Mouse (Mus musculus) forebrain, embryonic 13.5 days (tissue): ENCODE measurements around the gene Ctnna2. TPM values are rescaled to one million over a fixed set of nuclear protein-coding genes. Genes with fewer than 3 reads are reported as not detected.

Experiments
- ATAC-seq: fragments of 200-750 bp; cut with Nextera tagmentation; 2 replicates; pipeline ENCODE4 v1.8.0; 2017
- H3K27ac ChIP-seq: fragments of 300-500 bp; sonication (generic); 2 replicates; pipeline ENCODE4 v1.5.1; 2015; ENCODE audit warnings: inconsistent platforms, mild to moderate bottlenecking, moderate library complexity
- H3K27me3 ChIP-seq: fragments of 300-500 bp; sonication (generic); 2 replicates; pipeline ENCODE4 v1.6.1; 2015; ENCODE audit warnings: mild to moderate bottlenecking, inconsistent platforms
- H3K36me3 ChIP-seq: fragments of 300-500 bp; sonication (generic); 2 replicates; pipeline ENCODE4 v1.6.1; 2015; ENCODE audit warnings: mild to moderate bottlenecking, inconsistent platforms; ENCODE audit not compliant: poor library complexity, severe bottlenecking
- H3K4me1 ChIP-seq: fragments of 300-500 bp; sonication (generic); 2 replicates; pipeline ENCODE4 v1.6.1; 2015; ENCODE audit warnings: inconsistent platforms
- H3K4me2 ChIP-seq: fragments of 300-500 bp; sonication (generic); 2 replicates; pipeline ENCODE4 v1.6.1; 2015; ENCODE audit warnings: inconsistent platforms, mild to moderate bottlenecking, moderate library complexity
- H3K4me3 ChIP-seq: fragments of 300-500 bp; sonication (generic); 2 replicates; pipeline ENCODE4 v1.5.1; 2015; ENCODE audit warnings: mild to moderate bottlenecking, inconsistent platforms
- H3K9ac ChIP-seq: fragments of 300-500 bp; sonication (generic); 2 replicates; pipeline ENCODE4 v1.6.1; 2015; ENCODE audit warnings: mild to moderate bottlenecking, inconsistent platforms
- H3K9me3 ChIP-seq: fragments of 300-500 bp; sonication (generic); replicated peaks from 2 replicates; pipeline ENCODE4 v1.6.1; 2016; ENCODE audit warnings: inconsistent platforms
- WGBS: fragments of 180-500 bp; shearing (Covaris S2); methylation state at CpG from one replicate; pipeline ENCODE4 v1.1.7; 2015; 5-methylcytosine and 5-hydroxymethylcytosine counted together
- polyA plus RNA-seq: library from polyadenylated mRNA; unstranded; fragments of >200 nt; fragmentation: Nextera tagmentation; extraction: Ambion mirVana; gene quantifications from 2 replicates; pipeline ENCODE4 v1.2.1, GENCODE M21; 2015

Ctnna2 gene
- polyA plus RNA-seq, 1 experiment from 2014 or later: 83.4 TPM

- no peak overlapping the region for H3K4me2 ChIP-seq
- 87% methylated on average over 6 of the region's 6 CpGs for WGBS
- no peak overlapping the region for H3K27ac ChIP-seq
- no peak for ATAC-seq
- H3K9me3 ChIP-seq: no peaks in the 10 kb centered on the region
- no peaks in the 10 kb centered on the region for H3K4me1 ChIP-seq
- no peaks in the 10 kb centered on the region for H3K27me3 ChIP-seq
- no peaks in the 10 kb centered on the region for H3K36me3 ChIP-seq
- no peak overlapping the region for H3K9ac ChIP-seq
- no peak overlapping the region for H3K4me3 ChIP-seq
Measured at GRCm38 (mm10) chr6:77400751-77401150, 578.7 kb downstream of the Ctnna2 start.

- WGBS: 95% methylated on average over 1 of the region's 1 CpGs
Measured at GRCm38 (mm10) chr6:77391663-77392062, 587.8 kb downstream of the Ctnna2 start.

DNA sequence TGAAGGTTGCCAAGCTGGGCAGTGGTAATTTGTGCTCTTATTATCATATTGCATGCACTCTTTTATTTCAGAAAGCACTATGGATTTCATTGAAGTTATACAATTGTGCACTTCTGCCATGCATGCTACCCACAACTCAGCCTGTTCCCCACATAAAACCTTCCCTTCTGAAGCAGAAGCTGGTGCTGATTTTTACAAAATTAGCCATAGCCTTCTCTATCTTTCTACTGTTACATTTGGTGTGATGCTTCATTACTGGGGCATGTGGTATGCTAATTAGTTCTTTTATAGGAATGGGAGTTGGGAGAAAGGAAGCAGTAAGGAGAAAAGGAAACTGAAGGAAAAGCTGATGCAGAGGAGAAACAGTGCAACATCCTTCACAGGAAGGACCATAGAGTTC lies 598.2 kb downstream of the Ctnna2 start:
- no peaks in the 10 kb centered on the region for H3K9me3 ChIP-seq

More at GRCm38 (mm10) chr6:77391663-77392062, 587.8 kb downstream of the Ctnna2 start:
- H3K4me1 ChIP-seq: no peaks in the 10 kb centered on the region
- H3K4me3 ChIP-seq: no peak overlapping the region
- no peaks in the 10 kb centered on the region for H3K9me3 ChIP-seq
- H3K36me3 ChIP-seq: no peaks in the 10 kb centered on the region
- no peak overlapping the region for H3K27ac ChIP-seq
- no peak for ATAC-seq
- no peak overlapping the region for H3K4me2 ChIP-seq
- no peaks in the 10 kb centered on the region for H3K27me3 ChIP-seq
- H3K9ac ChIP-seq: no peak overlapping the region

DNA sequence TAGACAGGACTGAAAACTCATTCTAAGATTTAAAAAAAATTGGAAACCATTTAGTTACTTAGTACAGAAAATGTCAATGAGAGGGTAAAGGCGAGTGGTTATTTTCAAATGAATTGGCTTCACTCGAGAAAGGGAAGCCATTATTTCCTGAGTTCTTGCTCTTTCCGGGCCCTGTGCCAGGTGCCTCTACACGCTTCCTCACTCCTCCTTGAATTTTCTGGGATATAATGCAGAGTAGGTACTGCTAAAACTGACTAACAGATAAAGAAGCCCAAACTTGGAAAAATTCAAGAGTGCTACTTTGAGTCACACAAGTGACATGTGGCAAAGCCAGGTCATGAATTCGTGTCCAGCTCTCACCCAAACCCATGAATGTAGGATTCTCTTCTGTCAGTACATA lies 606.4 kb downstream of the Ctnna2 start:
- WGBS: 53% methylated on average over 5 of the region's 5 CpGs
- Histone ChIP-seq H3K36me3 (no peaks in the 10 kb centered on the region), H3K4me1 (peaks cover 7% of the 10 kb centered on the region), H3K27ac (no peak overlapping the region), H3K9me3 (no peaks in the 10 kb centered on the region), H3K4me3 (no peak overlapping the region), H3K27me3 (no peaks in the 10 kb centered on the region), H3K9ac (no peak overlapping the region), H3K4me2 (no peak overlapping the region)
- ATAC-seq: no peak

More for the DNA sequence above, 598.2 kb downstream of the Ctnna2 start:
- H3K36me3 ChIP-seq: no peaks in the 10 kb centered on the region
- no peak overlapping the region for H3K4me2 ChIP-seq
- H3K27me3 ChIP-seq: no peaks in the 10 kb centered on the region
- H3K4me1 ChIP-seq: peaks cover 7% of the 10 kb centered on the region
- H3K27ac ChIP-seq: no peak overlapping the region; the same call in 1 of the 2 replicates
- ATAC-seq: no peak
- no peak overlapping the region for H3K4me3 ChIP-seq
- no peak overlapping the region for H3K9ac ChIP-seq

GRCm38 (mm10) chr6:77371147-77371546 lies 608.4 kb downstream of the Ctnna2 start:
- no peaks in the 10 kb centered on the region for H3K9me3 ChIP-seq
- H3K4me1 ChIP-seq: peaks cover 7% of the 10 kb centered on the region
- no peak overlapping the region for H3K4me2 ChIP-seq
- WGBS: 92% methylated on average over 2 of the region's 2 CpGs
- no peak overlapping the region for H3K4me3 ChIP-seq
- H3K27ac ChIP-seq: no peak overlapping the region
- ATAC-seq: 0 out of 2 replicates have a peak, but pooled peaks have one; percentile 48
- no peak overlapping the region for H3K9ac ChIP-seq
- no peaks in the 10 kb centered on the region for H3K36me3 ChIP-seq
- no peaks in the 10 kb centered on the region for H3K27me3 ChIP-seq

GRCm38 (mm10) chr6:77358471-77358837 lies 621.0 kb downstream of the Ctnna2 start:
- H3K27ac ChIP-seq: peak overlapping the region; percentile 61
- no peaks in the 10 kb centered on the region for H3K36me3 ChIP-seq
- no peaks in the 10 kb centered on the region for H3K27me3 ChIP-seq
- no peak overlapping the region for H3K9ac ChIP-seq
- no peak overlapping the region for H3K4me2 ChIP-seq
- no peaks in the 10 kb centered on the region for H3K9me3 ChIP-seq
- ATAC-seq: peak; percentile 65
- H3K4me3 ChIP-seq: no peak overlapping the region
- peaks cover 15% of the 10 kb centered on the region for H3K4me1 ChIP-seq
- 73% methylated on average over 6 of the region's 6 CpGs for WGBS

DNA sequence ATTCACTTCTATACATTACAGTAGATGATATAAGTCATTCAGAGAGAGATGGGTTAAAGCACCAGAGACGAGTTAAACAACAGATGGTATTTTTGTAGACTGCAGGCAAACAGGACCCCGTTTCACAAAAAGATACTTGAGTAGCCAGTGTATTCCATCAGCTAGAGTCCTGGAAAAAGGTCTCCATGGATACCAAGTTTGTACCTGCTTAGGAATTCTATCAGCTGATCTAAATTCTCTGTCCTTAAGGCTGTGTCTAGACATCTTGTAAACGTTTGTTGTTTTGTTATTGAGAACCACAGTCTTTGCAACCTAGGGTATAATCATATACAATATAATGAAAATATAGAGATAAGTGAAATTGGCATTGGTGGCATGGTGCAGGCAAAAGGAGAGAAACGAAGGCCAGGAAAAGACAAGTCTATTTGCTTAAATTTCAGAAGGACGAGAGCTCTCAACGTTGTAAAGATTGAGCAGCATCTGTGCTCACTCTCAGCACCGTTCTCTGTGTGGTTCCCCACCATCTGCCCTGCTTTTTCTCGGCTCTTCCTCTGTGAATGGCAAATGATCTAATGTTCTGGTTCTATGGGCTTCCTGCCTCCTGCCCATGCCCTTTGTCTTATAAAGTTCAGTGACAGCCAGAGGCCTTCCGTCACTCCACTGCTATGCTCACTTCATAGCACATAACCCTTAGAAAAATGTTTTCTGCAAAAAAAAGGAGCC lies 621.6 kb downstream of the Ctnna2 start:
- peak overlapping the region; percentile 61 for H3K27ac ChIP-seq
- ATAC-seq: peak; percentile 77

DNA sequence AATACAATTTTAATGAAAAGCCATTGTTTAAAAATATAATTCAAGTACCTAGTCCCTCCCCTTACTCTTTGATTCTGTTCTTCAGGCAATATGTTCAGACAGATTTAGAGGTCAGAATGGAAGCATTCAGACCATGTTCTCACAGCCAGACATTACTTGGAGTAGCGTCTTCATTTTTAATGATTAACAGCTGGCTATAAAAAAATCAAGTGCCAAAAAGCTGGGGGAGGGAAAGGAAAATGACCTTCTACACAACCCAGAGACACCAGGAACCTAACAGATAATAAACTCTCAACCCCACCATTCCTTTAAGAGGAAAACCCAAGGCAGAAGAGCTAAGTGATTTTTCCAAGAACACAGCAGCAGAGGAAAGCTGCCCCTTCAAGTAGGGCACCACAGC lies 624.7 kb downstream of the Ctnna2 start:
- Histone ChIP-seq H3K27ac (no peak overlapping the region), H3K36me3 (no peaks in the 10 kb centered on the region), H3K9me3 (no peaks in the 10 kb centered on the region), H3K9ac (no peak overlapping the region), H3K4me3 (no peak overlapping the region), H3K4me1 (peaks cover 15% of the 10 kb centered on the region), H3K27me3 (no peaks in the 10 kb centered on the region), H3K4me2 (no peak overlapping the region)
- WGBS: 10% methylated on average over 1 of the region's 1 CpGs
- ATAC-seq: no peak

More for the DNA sequence above, 621.6 kb downstream of the Ctnna2 start:
- Histone ChIP-seq H3K9ac (no peak overlapping the region), H3K4me3 (no peak overlapping the region), H3K9me3 (no peaks in the 10 kb centered on the region), H3K4me2 (no peak overlapping the region), H3K36me3 (no peaks in the 10 kb centered on the region), H3K4me1 (peaks cover 15% of the 10 kb centered on the region), H3K27me3 (no peaks in the 10 kb centered on the region)
- 59% methylated on average over 9 of the region's 9 CpGs for WGBS

DNA sequence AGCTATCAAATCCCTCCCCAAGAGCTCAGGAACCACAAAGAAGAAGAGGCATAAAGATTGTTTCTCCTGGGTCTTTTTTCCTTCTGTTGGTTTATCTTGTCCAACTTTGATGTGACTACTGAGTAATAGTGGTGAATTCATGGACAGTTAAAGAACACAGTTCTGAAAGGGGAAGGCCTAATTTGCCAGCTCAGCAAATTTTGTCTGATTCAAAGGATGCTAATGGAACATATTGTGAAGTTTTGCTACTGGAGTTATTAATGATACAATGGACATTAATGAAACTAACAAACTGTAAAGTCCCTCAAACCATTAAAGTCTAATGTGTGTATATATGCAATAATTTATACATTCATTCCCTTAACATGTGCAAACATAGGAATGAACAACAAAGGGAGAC lies 635.7 kb downstream of the Ctnna2 start:
- no peak for ATAC-seq

DNA sequence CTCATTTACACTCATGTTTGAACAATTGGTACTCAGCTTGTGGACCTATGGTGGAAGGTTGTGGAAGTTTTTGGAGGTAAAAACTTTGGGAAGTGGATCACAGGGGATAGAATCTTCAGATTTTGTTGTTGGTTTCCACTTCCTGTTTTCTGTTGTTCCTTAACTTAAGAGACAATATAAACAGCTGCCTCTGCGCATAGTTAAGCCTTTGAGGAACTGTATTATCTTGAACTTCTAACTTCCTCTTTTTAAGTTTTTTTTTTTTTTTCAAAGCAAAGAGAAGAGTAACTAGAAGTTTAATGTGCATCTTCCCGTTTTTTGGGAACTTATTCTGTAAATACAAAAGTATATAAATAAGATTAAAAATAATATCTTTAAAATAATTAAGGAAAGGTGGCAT lies 644.0 kb downstream of the Ctnna2 start:
- ATAC-seq: no peak
- H3K4me3 ChIP-seq: no peak overlapping the region
- no peak overlapping the region for H3K27ac ChIP-seq
- no peaks in the 10 kb centered on the region for H3K36me3 ChIP-seq
- no peak overlapping the region for H3K9ac ChIP-seq
- WGBS: 88% methylated on average over 2 of the region's 2 CpGs
- no peaks in the 10 kb centered on the region for H3K27me3 ChIP-seq
- H3K9me3 ChIP-seq: no peaks in the 10 kb centered on the region
- no peak overlapping the region for H3K4me2 ChIP-seq
- H3K4me1 ChIP-seq: no peaks in the 10 kb centered on the region

More for the DNA sequence above, 635.7 kb downstream of the Ctnna2 start:
- H3K9me3 ChIP-seq: no peaks in the 10 kb centered on the region
- no peak overlapping the region for H3K4me3 ChIP-seq
- no peak overlapping the region for H3K4me2 ChIP-seq
- H3K4me1 ChIP-seq: peaks cover 11% of the 10 kb centered on the region; the same call in 1 of the 2 replicates
- no peaks in the 10 kb centered on the region for H3K27me3 ChIP-seq
- H3K9ac ChIP-seq: no peak overlapping the region
- H3K27ac ChIP-seq: no peak overlapping the region
- H3K36me3 ChIP-seq: no peaks in the 10 kb centered on the region

DNA sequence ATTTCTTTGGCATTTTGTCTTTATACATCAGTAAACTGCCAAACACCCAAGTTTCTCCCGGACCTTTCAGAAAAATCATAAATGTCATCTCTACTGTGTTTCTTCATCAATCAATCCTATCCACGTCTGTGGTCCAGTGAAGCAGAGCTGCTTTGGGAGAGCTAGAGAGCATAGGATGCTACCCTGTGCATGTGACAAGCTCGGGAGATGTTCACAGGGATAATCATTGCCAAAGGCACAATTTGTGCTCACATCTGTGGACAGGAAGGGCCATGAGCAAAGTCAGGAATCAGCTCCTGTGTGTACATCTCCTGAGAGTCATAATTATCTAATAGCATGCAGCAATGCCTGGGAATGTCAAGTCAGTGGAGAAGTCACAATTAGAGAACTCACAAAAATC lies 654.8 kb downstream of the Ctnna2 start:
- Histone ChIP-seq H3K27ac (no peak overlapping the region), H3K9ac (no peak overlapping the region), H3K36me3 (no peaks in the 10 kb centered on the region), H3K27me3 (no peaks in the 10 kb centered on the region), H3K9me3 (no peaks in the 10 kb centered on the region), H3K4me1 (no peaks in the 10 kb centered on the region), H3K4me3 (no peak overlapping the region), H3K4me2 (no peak overlapping the region)
- WGBS: 88% methylated on average over 3 of the region's 3 CpGs
- no peak for ATAC-seq

- 95% methylated on average over 1 of the region's 1 CpGs for WGBS
- Histone ChIP-seq H3K9ac (no peak overlapping the region), H3K27ac (no peak overlapping the region), H3K27me3 (no peaks in the 10 kb centered on the region), H3K9me3 (no peaks in the 10 kb centered on the region), H3K4me2 (no peak overlapping the region), H3K36me3 (no peaks in the 10 kb centered on the region), H3K4me3 (no peak overlapping the region), H3K4me1 (no peaks in the 10 kb centered on the region)
- no peak for ATAC-seq
Measured at GRCm38 (mm10) chr6:77324327-77324726, 655.2 kb downstream of the Ctnna2 start.

- 91% methylated on average over 3 of the region's 3 CpGs for WGBS
- Histone ChIP-seq H3K4me1 (no peaks in the 10 kb centered on the region; the same call in 1 of the 2 replicates), H3K27ac (no peak overlapping the region), H3K27me3 (no peaks in the 10 kb centered on the region), H3K9ac (no peak overlapping the region), H3K4me2 (no peak overlapping the region), H3K36me3 (no peaks in the 10 kb centered on the region), H3K4me3 (no peak overlapping the region), H3K9me3 (no peaks in the 10 kb centered on the region)
- no peak for ATAC-seq
Measured at GRCm38 (mm10) chr6:77306796-77307195, 672.7 kb downstream of the Ctnna2 start.
